23 mouse cellular contexts compared by ENCODE assay signal in genomic region chr5:67551668-67552390, GRCm38 (mm10). TPM values are rescaled to one million over a fixed set of nuclear protein-coding genes. Genes with fewer than 3 reads are reported as not detected.
"Had no signal": no experiment of that assay in that cellular context is flagged by ENCODE, and none has a peak within 500 bp of the region (broad histone marks: within the 10 kb centered on the region; RNA-seq: fewer than 3 reads in every experiment).

No protein-coding gene starts in this region.

- H3K4me2 ChIP-seq: lung, embryonic 14.5 days; midbrain, embryonic 12.5 days; neural tube, embryonic 13.5 days; neural tube, embryonic 15.5 days; stomach, embryonic 15.5 days had no signal

- H3K4me1 ChIP-seq: midbrain, embryonic 10.5 days; midbrain, embryonic 12.5 days; neural tube, embryonic 13.5 days; neural tube, embryonic 15.5 days; stomach, embryonic 15.5 days had no signal

- ATAC-seq: midbrain, embryonic 16.5 days had no signal

- H3K9ac ChIP-seq: lung, embryonic 14.5 days; midbrain, embryonic 12.5 days; neural tube, embryonic 13.5 days; neural tube, embryonic 15.5 days; stomach, embryonic 15.5 days had no signal

- H3K4me3 ChIP-seq: midbrain, embryonic 10.5 days; midbrain, embryonic 12.5 days; myocyte; neural tube, embryonic 13.5 days; neural tube, embryonic 15.5 days; stomach, embryonic 15.5 days had no signal

- DNase-seq: lung, adult 18-20 months; lung, embryonic 14.5 days; lung, postnatal 10 days; lung, postnatal 4 days; midbrain, embryonic 14.5 days; retina, postnatal 1 day; right cerebral cortex, adult 18-20 months; right cerebral cortex, postnatal 25 days; right cerebral cortex, postnatal 4 days; spleen, adult 18-20 months; thymus, adult 2 months; thymus, postnatal 25 days; thymus, postnatal 4 days had no signal

- H3K9me3 ChIP-seq: midbrain, embryonic 10.5 days; midbrain, embryonic 12.5 days; neural tube, embryonic 13.5 days; neural tube, embryonic 15.5 days; stomach, embryonic 15.5 days had no signal

- H3K27me3 ChIP-seq: midbrain, embryonic 12.5 days; neural tube, embryonic 13.5 days; neural tube, embryonic 15.5 days; stomach, embryonic 15.5 days had no signal

- H3K36me3 ChIP-seq: midbrain, embryonic 10.5 days; midbrain, embryonic 12.5 days; neural tube, embryonic 13.5 days; neural tube, embryonic 15.5 days; stomach, embryonic 15.5 days had no signal

- H3K27ac ChIP-seq: midbrain, embryonic 10.5 days; midbrain, embryonic 12.5 days; neural tube, embryonic 13.5 days; neural tube, embryonic 15.5 days; stomach, embryonic 15.5 days; stomach, postnatal 0 days had no signal

RNA-seq across cellular contexts. Expression of gene Shisa3, which starts 55.9 kb away (rescaled TPM):
- total RNA-seq: megakaryocyte, adult 5-6 weeks; megakaryocyte-erythroid progenitor cell, adult 5-6 weeks had no signal
- polyA plus RNA-seq: myocyte had no signal
